Mouse (Mus musculus): Measurements from ENCODE around the gene A530032D15Rik.
"Not testable (repeated sequence)": the region's sequence is repeated elsewhere in the genome, so short reads cannot be mapped to it uniquely, and the experiment has no call there.

DNA sequence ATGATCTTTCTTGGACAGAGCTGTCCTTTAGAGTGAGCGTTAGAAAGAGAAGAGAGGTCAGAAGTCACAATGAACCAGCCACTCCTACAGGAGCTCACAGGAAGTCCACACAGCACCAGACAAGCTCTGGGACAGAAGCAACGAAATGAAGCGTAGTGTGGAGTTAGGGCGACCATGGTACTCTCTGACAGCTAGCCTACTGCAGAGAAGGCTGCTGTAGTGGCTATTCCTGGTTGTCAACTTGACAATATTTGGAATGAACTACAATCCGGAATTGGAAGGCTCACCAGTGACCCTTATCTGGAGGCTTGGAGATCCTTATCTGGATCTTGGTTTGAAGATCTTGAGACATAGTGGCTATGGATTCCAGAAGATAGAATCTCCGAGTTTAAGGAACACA lies 3.6 kb downstream of the A530032D15Rik start:
- not testable (repeated sequence) for TF ChIP-seq CTCF, EP300 (IDR thresholded peaks at IDR 0.05; ENCODE audit: low read depth)
